Mouse (Mus musculus): Measurements from ENCODE around the gene Arl5c.

Gene Arl5c

GRCm38 (mm10) chr11:97995564-97996288, at the start of gene Arl5c:
TSS of gene Arl5c (minus strand) at chr11:97996181.
- in situ Hi-C loops (cut with MboI, MseI): no loop called here

DNA sequence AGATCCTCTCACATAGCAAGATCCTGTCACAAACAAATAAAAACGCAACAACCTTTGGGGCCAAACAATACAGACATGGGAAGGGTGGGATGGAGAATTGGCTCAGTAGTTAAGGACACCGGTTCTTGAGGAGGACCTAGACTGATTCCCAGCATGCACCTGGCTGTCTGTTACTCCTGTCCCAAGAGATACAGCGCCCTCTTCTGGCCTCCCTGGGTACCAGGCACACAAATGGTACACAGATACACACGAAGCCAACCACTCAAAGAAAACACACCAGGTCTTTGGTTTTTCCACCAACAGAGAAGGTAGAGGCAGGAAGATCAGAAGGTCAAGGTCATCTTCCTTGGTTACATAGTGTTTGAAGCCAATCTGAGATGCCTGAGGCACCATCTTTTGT, 49.6 kb upstream of the Arl5c start:
- in situ Hi-C loops (cut with MboI, MseI): loop anchor here (5.0 kb wide), 1 partner anchor 97 kb away; no protein-coding TSS in a partner anchor

GRCm38 (mm10) chr11:98044074-98044473, 48.1 kb upstream of the Arl5c start:
- in situ Hi-C loops (cut with MboI, MseI): no loop called here

GRCm38 (mm10) chr11:98042741-98043140, 46.8 kb upstream of the Arl5c start:
- in situ Hi-C loops (cut with MboI, MseI): no loop called here

DNA sequence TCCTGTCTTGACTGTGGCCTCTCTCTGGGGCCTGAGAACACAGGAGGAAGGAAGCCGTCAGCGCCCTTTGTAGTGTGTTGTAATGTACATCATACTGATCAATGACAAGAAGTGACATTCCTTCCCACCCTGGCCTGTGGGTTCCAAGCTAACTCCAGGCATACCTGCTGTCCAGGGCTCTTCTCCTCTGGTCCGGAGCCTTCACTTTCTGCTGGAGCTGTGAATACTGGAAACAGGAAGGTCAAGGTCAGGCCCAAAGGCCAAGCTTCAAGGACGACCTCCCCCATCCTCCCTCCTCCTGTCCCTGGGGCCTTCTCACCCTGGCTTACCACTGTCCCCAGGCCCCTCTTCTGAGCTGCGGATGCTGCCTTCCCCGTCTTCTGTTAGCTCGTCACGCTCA, 45.0 kb upstream of the Arl5c start:
- in situ Hi-C loops (cut with MboI, MseI): no loop called here

DNA sequence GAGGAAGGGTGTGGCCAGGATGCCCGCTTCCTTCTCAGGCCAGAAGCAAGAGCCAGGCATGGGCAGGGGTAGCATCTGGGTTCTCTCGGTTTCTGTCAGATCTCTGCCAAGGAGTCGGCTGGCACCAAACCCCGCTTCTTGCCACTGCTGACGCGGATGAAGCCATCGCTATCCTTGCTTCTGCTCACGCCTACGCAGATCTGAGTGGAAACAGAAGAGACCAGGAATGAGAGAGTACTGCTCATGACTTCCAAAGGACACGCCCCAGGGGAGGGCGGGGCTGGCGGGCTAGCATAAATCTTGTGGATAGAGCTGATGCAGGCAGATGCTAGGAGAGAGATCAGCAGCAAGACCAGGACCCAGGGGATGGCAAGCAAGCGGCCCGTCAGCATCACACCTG, 41.9 kb upstream of the Arl5c start:
- in situ Hi-C loops (cut with MboI, MseI): loop anchor here (5.0 kb wide), 1 partner anchor 44 kb away; no protein-coding TSS in a partner anchor

GRCm38 (mm10) chr11:98035977-98036377, 40.0 kb upstream of the Arl5c start:
- in situ Hi-C loops (cut with MboI, MseI): loop anchor here (5.0 kb wide), 1 partner anchor 46 kb away; no protein-coding TSS in a partner anchor

DNA sequence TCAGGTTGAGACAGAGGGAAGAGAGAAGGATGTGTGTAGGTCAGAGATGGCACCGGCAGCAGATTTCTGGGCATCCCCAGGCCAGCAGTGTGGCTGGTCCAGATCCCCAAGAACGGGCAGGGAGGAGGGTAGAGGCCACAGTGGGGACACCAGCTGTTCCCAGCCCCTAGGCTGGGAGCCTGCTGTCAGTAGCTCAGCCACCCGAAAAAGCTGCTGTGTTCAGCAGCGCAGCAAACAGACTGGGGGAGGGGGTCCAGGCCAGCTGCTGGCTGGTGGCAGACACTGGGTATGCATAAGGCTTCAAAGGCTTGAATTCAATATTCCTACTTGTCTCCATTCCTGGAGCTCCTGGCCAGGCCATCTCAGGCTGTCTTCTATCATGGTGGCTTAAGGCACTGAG, 38.9 kb upstream of the Arl5c start:
- in situ Hi-C loops (cut with MboI, MseI): loop anchor here (5.0 kb wide), 1 partner anchor 47 kb away; no protein-coding TSS in a partner anchor

DNA sequence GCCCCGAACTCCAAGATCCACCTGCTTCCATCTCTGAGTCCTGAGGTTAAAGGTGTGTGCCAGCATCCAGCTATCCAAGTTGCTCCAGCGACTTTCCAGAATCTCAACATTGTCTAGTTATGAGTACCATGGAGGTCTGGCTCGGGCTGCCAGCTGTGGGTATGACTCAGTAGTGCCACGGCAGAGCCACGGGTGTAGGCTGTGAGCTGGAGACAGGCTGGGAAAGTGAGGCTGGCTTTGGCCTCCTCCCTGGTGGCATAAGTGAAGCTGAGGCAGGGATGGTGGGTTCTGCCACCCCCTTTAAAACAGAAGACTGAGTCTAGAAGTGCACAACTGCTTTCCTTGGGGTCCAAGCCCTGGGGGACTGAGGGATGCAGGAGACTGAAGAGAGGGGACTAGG, 38.1 kb upstream of the Arl5c start:
- in situ Hi-C loops (cut with MboI, MseI): no loop called here

DNA sequence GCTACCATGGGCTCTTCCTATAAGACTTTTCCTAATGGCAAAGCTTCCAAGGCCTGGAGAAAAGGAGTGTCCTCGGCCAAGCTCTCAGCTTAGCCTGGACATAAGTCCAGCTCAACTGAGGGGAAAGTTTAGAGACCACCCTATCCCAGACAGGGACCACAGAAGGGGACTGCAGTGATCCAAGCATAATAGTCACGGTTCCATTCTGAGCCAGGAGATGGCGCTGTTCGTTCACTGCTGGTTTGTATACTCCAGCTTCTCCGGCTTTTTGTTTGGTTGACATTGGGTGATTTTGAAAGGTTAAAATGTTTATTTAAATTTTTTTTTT, 35.4 kb upstream of the Arl5c start:
- in situ Hi-C loops (cut with MboI, MseI): no loop called here

DNA sequence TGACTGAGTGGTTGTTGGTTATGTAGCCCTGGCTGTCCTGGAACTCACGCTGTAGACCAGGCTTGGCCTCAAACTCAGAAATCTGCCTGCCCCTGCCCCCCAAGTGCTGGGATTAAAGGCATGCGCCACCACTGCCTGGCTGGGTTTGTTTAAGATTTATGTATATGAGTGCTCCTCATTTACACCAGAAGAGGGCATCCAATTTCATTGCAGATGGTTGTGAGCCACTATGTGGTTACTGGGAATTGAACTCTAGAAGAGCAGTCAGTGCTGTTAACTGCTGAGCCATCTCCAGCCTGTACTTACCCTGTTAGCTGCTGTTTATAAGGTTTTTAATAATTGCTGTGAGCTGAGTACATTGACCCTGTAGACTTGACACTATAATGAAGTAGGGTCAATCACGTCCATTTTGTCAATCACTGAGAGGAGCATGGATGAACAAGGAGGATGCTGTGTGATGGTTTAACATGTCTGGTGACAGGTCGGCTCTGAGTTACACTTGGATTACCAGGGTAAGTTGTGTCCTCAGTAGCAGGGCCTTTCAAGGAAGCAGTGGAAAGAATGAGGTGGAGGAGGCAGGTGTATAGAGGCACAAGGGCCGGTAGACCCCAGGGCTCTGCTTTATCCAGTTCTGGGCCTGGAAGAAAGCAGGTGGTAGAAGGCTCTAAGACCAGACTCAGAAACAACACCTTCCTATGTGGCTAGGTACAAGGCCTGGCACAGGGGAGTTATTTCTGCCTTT, 34.9 kb upstream of the Arl5c start:
- in situ Hi-C loops (cut with MboI, MseI): no loop called here

DNA sequence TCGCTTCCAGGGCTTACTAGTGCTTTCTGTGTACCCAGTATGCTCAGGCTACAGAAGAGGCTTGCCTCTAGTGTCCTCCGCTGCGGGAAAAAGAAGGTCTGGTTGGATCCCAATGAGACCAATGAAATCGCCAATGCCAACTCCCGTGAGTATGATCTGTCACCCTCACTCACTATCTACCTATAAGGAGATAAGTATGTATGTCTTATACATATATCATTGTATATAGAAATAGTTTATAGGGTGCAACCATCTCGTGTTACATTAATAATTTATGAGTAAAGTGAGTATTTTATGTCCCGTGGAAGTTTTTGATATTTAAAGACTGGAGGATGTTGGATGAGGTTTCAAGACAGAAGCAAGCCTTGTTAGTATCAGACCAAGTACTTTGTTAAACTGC, 31.8 kb upstream of the Arl5c start:
- in situ Hi-C loops (cut with MboI, MseI): loop anchor here (10.0 kb wide), 2 partner anchors 177 to 917 kb away; partner anchors contain the start of gene Cdk12

DNA sequence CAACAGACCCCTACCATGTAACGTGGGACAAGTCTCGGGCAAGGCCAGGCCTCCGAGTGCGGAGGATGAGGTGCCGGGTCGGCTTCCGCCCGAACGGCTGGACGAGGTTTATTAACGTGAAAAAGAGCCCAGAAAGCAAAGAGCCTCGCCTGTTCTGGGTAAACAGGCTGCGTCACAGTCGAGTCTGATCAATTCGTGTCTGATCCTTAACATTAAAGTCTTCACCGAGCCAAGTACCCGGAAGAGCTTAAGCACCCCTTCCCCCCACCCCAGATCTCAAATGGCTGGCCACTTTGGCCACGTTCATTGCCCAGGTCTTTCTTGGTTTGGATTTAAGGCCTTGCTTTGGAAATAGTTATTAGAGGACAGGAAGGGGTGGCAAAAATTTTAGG, 31.3 kb upstream of the Arl5c start:
- in situ Hi-C loops (cut with MboI, MseI): loop anchor here (10.0 kb wide), 2 partner anchors 178 to 918 kb away; partner anchors contain the start of gene Cdk12

DNA sequence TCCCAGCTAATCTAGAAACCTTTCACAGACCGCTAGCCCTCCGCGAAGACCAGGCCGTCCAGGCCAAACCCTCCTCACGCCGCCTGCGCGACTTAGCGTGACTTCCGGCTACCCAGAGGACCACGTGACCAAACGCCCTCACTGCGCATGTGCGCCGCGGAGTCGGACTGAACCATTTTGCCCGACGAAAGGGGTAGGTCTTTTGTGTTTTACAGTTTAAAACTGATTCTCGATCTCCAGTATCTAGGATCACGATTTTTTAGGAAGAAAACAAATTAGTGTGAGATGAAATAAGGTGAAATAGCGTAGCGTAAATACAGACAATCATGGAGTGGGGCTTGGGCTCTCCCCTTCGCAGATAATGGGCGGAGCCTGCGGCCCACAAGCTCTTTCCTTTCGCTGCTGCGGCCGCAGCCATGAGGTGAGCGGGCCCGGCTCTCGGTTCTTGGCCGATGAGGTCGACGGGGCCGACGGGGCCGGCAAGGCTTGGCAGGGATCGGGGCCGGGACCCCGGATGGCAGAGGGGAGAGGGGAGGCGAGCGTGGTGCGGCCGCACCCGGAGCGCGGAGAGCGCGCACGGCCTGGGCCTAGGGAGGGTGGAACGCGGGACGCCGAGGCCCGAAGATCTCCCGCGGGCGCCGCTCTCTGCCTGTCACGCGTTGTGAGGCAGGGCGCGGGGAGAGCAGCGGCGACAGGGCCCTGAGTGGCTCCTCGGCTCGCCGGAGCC, 30.8 kb upstream of the Arl5c start, which contains the start of gene Rpl19:
Rpl19 (plus strand) TSS at position 141 of the 727 bp plus-strand sequence.
- in situ Hi-C loops (cut with MboI, MseI): loop anchor here (10.0 kb wide), 2 partner anchors 178 to 918 kb away; partner anchors contain the start of gene Cdk12

DNA sequence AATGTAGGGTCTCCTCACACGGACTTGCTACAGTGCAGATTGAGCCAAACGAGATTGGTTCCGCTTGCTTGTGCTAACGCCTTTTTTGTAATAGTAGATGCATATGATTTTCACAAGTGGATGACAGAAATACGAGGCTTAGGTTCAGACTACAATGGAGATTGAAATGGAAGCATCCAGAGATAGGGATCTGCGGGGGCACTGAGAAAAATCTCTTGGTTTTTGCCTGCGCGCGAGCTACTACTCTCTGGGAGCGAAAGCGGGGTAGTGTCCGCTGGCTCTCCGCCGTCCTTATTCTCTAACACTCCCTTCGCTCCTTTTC, 30.2 kb upstream of the Arl5c start:
- in situ Hi-C loops (cut with MboI, MseI): loop anchor here (10.0 kb wide), 2 partner anchors 179 to 919 kb away; partner anchors contain the start of gene Cdk12

- in situ Hi-C loops (cut with MboI, MseI): loop anchor here (5.0 to 10.0 kb wide), 3 partner anchors 37 to 920 kb away; partner anchors contain the start of genes Cdk12 and Plxdc1
Observed at GRCm38 (mm10) chr11:98024516-98024915, 28.5 kb upstream of the Arl5c start.

DNA sequence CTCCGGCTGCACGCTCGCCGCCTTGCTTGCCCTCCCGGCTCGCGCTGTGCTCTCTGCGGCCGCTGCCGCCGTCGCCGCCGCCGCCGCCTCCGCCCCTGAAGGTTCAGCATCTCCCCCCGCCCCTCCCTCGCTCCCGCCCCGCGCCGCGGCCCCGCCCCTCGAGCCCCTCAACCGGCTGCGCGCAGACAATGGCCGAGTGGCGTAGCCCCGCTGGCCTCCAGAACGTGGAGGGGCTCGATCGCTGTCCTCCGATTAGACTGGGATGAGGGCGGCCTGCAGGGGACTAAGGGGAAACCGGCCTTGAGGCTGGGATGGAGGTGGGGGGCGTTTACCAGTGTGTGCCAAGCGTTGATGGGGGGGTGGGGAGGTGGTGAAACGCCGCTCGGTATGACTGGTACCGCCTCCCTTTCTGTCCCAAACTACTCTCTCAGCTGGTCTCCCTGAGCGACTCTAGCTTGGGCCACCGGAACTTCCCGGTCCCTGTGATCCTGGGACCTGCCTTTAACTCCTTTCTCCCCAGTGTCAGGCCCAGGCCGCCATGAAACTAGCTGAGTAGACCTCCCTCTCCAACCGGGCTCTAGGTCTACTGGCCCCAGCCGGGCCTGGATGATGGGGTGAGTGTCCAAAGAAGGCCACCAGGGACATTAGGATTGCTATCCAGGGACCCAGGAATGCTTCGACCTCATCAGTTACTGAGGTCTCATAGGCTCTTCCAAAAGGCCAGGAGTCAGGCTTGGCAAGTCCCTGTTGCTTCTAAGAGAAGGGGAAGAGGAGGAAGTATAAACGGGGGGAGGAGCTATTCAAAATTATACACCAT, 26.8 kb upstream of the Arl5c start, which contains the start of gene Cacnb1:
Cacnb1 (minus strand) TSS at position 480 of the 817 bp plus-strand sequence.
- in situ Hi-C loops (cut with MboI, MseI): loop anchor here (5.0 to 10.0 kb wide), 3 partner anchors 35 to 922 kb away; partner anchors contain the start of genes Cdk12 and Plxdc1

GRCm38 (mm10) chr11:98022253-98022554, 26.2 kb upstream of the Arl5c start:
- in situ Hi-C loops (cut with MboI, MseI): loop anchor here (5.0 to 10.0 kb wide), 3 partner anchors 35 to 923 kb away; partner anchors contain the start of genes Cdk12 and Plxdc1

- in situ Hi-C loops (cut with MboI, MseI): loop anchor here (5.0 to 10.0 kb wide), 3 partner anchors 34 to 923 kb away; partner anchors contain the start of genes Cdk12 and Plxdc1
Observed at GRCm38 (mm10) chr11:98021565-98022252, 25.7 kb upstream of the Arl5c start.

- in situ Hi-C loops (cut with MboI, MseI): loop anchor here (5.0 to 10.0 kb wide), 3 partner anchors 34 to 924 kb away; partner anchors contain the start of genes Cdk12 and Plxdc1
Observed at GRCm38 (mm10) chr11:98021118-98021517, 25.1 kb upstream of the Arl5c start.

Measured in T-helper 1 cell (primary cell).